Comparison of ENCODE assay signal across 8 mouse cellular contexts in the genomic region with DNA sequence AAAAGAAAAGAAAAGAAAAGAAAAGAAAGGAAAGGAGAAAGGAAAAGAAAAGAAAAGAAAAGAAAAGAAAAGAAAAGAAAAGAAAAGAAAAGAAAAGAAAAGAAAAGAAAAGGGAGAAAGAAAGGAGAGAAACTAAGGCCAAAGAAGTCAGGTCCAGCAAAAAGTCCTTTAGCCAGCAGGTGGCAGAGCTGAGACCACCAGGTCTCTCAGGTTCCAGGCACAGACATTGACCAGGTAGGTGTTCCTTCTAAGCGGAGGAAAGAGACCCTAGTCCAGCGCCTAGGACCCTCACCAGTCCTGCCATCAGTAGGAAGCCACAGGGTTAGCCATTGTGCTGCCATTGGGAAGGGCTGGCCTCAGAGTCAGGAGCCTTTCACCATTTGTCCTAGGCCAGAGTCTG. TPM values are rescaled to one million over a fixed set of nuclear protein-coding genes. Genes with fewer than 3 reads are reported as not detected.
DNase-seq lines count a peak whose midpoint lies in the region; ATAC-seq and TF ChIP-seq lines count a peak whose summit lies in the region.

No protein-coding gene starts in this region.

- no peak overlapping the region for H3K4me3 ChIP-seq in gastrocnemius, adult 2 months
- no peak overlapping the region for H3K4me3 ChIP-seq in midbrain, embryonic 11.5 days (ENCODE audit: low read depth, low read length)
- H3K4me3 ChIP-seq in midbrain, embryonic 10.5 days: no peak overlapping the region

- H3K9me3 ChIP-seq in midbrain, embryonic 11.5 days (ENCODE audit: control insufficient read depth, low read length): no peaks in the 10 kb centered on the region
- H3K9me3 ChIP-seq in midbrain, embryonic 10.5 days (replicated peaks): no peaks in the 10 kb centered on the region

- H3K4me1 ChIP-seq in midbrain, embryonic 11.5 days (ENCODE audit: control insufficient read depth, insufficient read depth, low read length): no peaks in the 10 kb centered on the region
- peaks cover 14% of the 10 kb centered on the region for H3K4me1 ChIP-seq in midbrain, embryonic 10.5 days

- H3K9ac ChIP-seq in midbrain, embryonic 11.5 days (ENCODE audit: low read length): no peak overlapping the region

- WGBS in midbrain, embryonic 11.5 days: 52% methylated on average over 2 of the region's 2 CpGs
- WGBS in midbrain, embryonic 10.5 days: 34% methylated on average over 2 of the region's 2 CpGs

- H3K4me2 ChIP-seq in midbrain, embryonic 11.5 days: no peak overlapping the region

- no peaks in the 10 kb centered on the region for H3K36me3 ChIP-seq in midbrain, embryonic 11.5 days (ENCODE audit: control insufficient read depth, insufficient read depth, low read length)
- no peaks in the 10 kb centered on the region for H3K36me3 ChIP-seq in midbrain, embryonic 10.5 days

- intact Hi-C loops in gastrocnemius, adult 2 months (cut with DNase I): loop anchor here (2.0 kb wide), 1 partner anchor 20 kb away; no protein-coding TSS in a partner anchor
- intact Hi-C loops in left cerebral cortex, postnatal 14 days (cut with DNase I): no loop called here

- TF ChIP-seq CTCF in gastrocnemius, adult 2 months (IDR thresholded peaks at IDR 0.05): peak; percentile 71

- no peak for DNase-seq in gastrocnemius, adult 2 months
- DNase-seq in gastrocnemius, postnatal 10 days: no peak
- peak; percentile 86 for DNase-seq in midbrain, embryonic 11.5 days (ENCODE audit: low spot score, missing footprints)
- no peak for DNase-seq in midbrain, embryonic 10.5 days (ENCODE audit: low spot score)
- peak; percentile 50 for DNase-seq in R1 (ENCODE audit: low read depth, low spot score)
- no peak for DNase-seq in left cerebral cortex, postnatal 14 days (ENCODE audit: low spot score in 2 of 2)
- DNase-seq in ovary, adult 18-20 months (ENCODE audit: low spot score): no peak

- no peaks in the 10 kb centered on the region for H3K27me3 ChIP-seq in midbrain, embryonic 11.5 days (ENCODE audit: control insufficient read depth, insufficient read depth, low read length)
- peaks cover 16% of the 10 kb centered on the region; the same call in 1 of the 2 replicates for H3K27me3 ChIP-seq in midbrain, embryonic 10.5 days (ENCODE audit: low read depth, poor library complexity, severe bottlenecking)

- ATAC-seq in midbrain, embryonic 11.5 days (ENCODE audit: low FRiP score): no peak
- peak; percentile 72 for ATAC-seq in megakaryocyte, adult 5-6 weeks (ENCODE audit: poor library complexity, severe bottlenecking)

- no peak overlapping the region for H3K27ac ChIP-seq in gastrocnemius, adult 2 months
- no peak overlapping the region for H3K27ac ChIP-seq in midbrain, embryonic 11.5 days (ENCODE audit: low read depth, low read length)
- H3K27ac ChIP-seq in midbrain, embryonic 10.5 days (replicated peaks): no peak overlapping the region

RNA-seq across cellular contexts. Expression of a gene that starts 11.5 kb away (rescaled TPM):
- total RNA-seq in gastrocnemius, adult 2 months (2021): 1 to 10 TPM in 1 of 2 experiments, under 1 TPM in 1; 0.41 to 3.3 TPM
- 10 to 100 TPM in 1 of 2 experiments, 1 to 10 TPM in 1; 9.1 to 17.4 TPM for total RNA-seq in gastrocnemius, postnatal 10 days (2021)
- polyA plus RNA-seq in midbrain, embryonic 11.5 days (2014; fragmentation: Nextera tagmentation; extraction: Ambion mirVana): not detected in 2 replicates
- polyA plus RNA-seq in midbrain, embryonic 10.5 days (2016; fragmentation: Nextera tagmentation; extraction: Ambion mirVana): not detected in 2 replicates
- total RNA-seq in megakaryocyte, adult 5-6 weeks (2015): not detected in 2 replicates
- not detected in 2 replicates for total RNA-seq in megakaryocyte, adult 5-6 weeks (2017)
- total RNA-seq in left cerebral cortex, postnatal 14 days (2021): not detected

RNA-seq across cellular contexts. Expression of a gene that starts 45.0 kb away (rescaled TPM):
- total RNA-seq in gastrocnemius, adult 2 months (2021): under 1 TPM in 1 of 2 experiments, not detected in 1; 0.23 TPM
- total RNA-seq in gastrocnemius, postnatal 10 days (2021): not detected
- polyA plus RNA-seq in midbrain, embryonic 11.5 days (2014; fragmentation: Nextera tagmentation; extraction: Ambion mirVana): 0.08 TPM in 1 of 2 replicates, not detected in the other
- 0.07 and 0.11 TPM in 2 replicates for polyA plus RNA-seq in midbrain, embryonic 10.5 days (2016; fragmentation: Nextera tagmentation; extraction: Ambion mirVana)
- total RNA-seq in megakaryocyte, adult 5-6 weeks (2015): 0.11 TPM in 1 of 2 replicates, not detected in the other
- total RNA-seq in megakaryocyte, adult 5-6 weeks (2017): not detected in 2 replicates
- total RNA-seq in left cerebral cortex, postnatal 14 days (2021): not detected

RNA-seq across cellular contexts. Expression of a gene that starts 54.4 kb away (rescaled TPM):
- not detected for total RNA-seq in gastrocnemius, adult 2 months (2021)
- total RNA-seq in gastrocnemius, postnatal 10 days (2021): under 1 TPM in 1 of 2 experiments, not detected in 1; 0.09 TPM
- polyA plus RNA-seq in midbrain, embryonic 11.5 days (2014; fragmentation: Nextera tagmentation; extraction: Ambion mirVana): 0.46 and 0.55 TPM in 2 replicates
- polyA plus RNA-seq in midbrain, embryonic 10.5 days (2016; fragmentation: Nextera tagmentation; extraction: Ambion mirVana): 0.28 and 0.43 TPM in 2 replicates
- 54.6 and 63.0 TPM in 2 replicates for total RNA-seq in megakaryocyte, adult 5-6 weeks (2015)
- 35.6 and 56.8 TPM in 2 replicates for total RNA-seq in megakaryocyte, adult 5-6 weeks (2017)
- not detected for total RNA-seq in left cerebral cortex, postnatal 14 days (2021)

Comparison
In these comparisons a context has a peak if more than half of its experiments do, and no peak if none do; other contexts are left out.
1. DNase-seq: peak in midbrain, embryonic 11.5 days (single experiment) and R1 (single experiment); none in gastrocnemius, adult 2 months (single experiment), gastrocnemius, postnatal 10 days (single experiment), midbrain, embryonic 10.5 days (single experiment), left cerebral cortex, postnatal 14 days (0 of 2) and ovary, adult 18-20 months (single experiment).
2. RNA of a gene that starts 54.4 kb away (total RNA-seq): 35.6 to 63.0 TPM in megakaryocyte, adult 5-6 weeks; not detected in gastrocnemius, adult 2 months, 0.09 TPM in gastrocnemius, postnatal 10 days and not detected in left cerebral cortex, postnatal 14 days; every median in the first group is over 10 times any median in the second.